Mouse (Mus musculus) lung, embryonic 15.5 days (tissue): ENCODE measurements at regions not wholly inside any gene's neighbourhood (a gene's known extent, or its start where the extent isn't known, plus 50 kb on each side); places are given as distances from the start of the nearest gene placed in this dataset. TPM values are rescaled to one million over a fixed set of nuclear protein-coding genes. Genes with fewer than 3 reads are reported as not detected.

Experiments used
- ATAC-seq: fragments of 200-750 bp; cut with Nextera tagmentation; 2 replicates; pipeline ENCODE4 v1.8.0; 2017; ENCODE audit warnings: moderate number of reproducible peaks, borderline replicate concordance; ENCODE audit not compliant: low FRiP score, low TSS enrichment; ENCODE audit errors: extremely low read depth
- H3K27ac ChIP-seq: fragments of 300-500 bp; sonication (generic); 2 replicates; pipeline ENCODE4 v1.5.1; 2015; ENCODE audit warnings: moderate library complexity, mild to moderate bottlenecking, inconsistent platforms
- H3K27me3 ChIP-seq: fragments of 300-500 bp; sonication (generic); 2 replicates; pipeline ENCODE4 v1.6.1; 2015; ENCODE audit warnings: inconsistent platforms
- H3K36me3 ChIP-seq: fragments of 300-500 bp; sonication (generic); 2 replicates; pipeline ENCODE4 v1.6.1; 2015; ENCODE audit warnings: inconsistent platforms
- H3K4me1 ChIP-seq: fragments of 300-500 bp; sonication (generic); 2 replicates; pipeline ENCODE4 v1.6.1; 2015; ENCODE audit warnings: inconsistent platforms
- H3K4me2 ChIP-seq: fragments of 300-500 bp; sonication (generic); 2 replicates; pipeline ENCODE4 v1.6.1; 2015; ENCODE audit warnings: inconsistent platforms, mild to moderate bottlenecking, moderate library complexity
- H3K4me3 ChIP-seq: fragments of 300-500 bp; sonication (generic); 2 replicates; pipeline ENCODE4 v1.5.1; 2015; ENCODE audit warnings: mild to moderate bottlenecking, inconsistent platforms
- H3K9ac ChIP-seq: fragments of 300-500 bp; sonication (generic); 2 replicates; pipeline ENCODE4 v1.6.1; 2015; ENCODE audit warnings: inconsistent platforms
- H3K9me3 ChIP-seq: fragments of 300-500 bp; sonication (generic); 2 replicates; pipeline ENCODE4 v1.6.1; 2016; ENCODE audit warnings: inconsistent platforms
- WGBS: fragments of 180-500 bp; shearing (Covaris S2); methylation state at CpG from one replicate; pipeline ENCODE4 v1.1.7; 2015; 5-methylcytosine and 5-hydroxymethylcytosine counted together
- microRNA-seq: library from miRNA; unstranded; fragments of <30 nt; microRNA quantifications from one replicate; pipeline ENCODE4, GENCODE M21; 2016

- Histone ChIP-seq H3K4me1 (no peaks in the 10 kb centered on the region), H3K9ac (no peak overlapping the region), H3K4me2 (no peak overlapping the region), H3K27me3 (no peaks in the 10 kb centered on the region), H3K36me3 (no peaks in the 10 kb centered on the region), H3K9me3 (no peaks in the 10 kb centered on the region), H3K27ac (no peak overlapping the region), H3K4me3 (no peak overlapping the region)
- no peak for ATAC-seq
- 1% methylated on average over 2 of the region's 2 CpGs for WGBS
Observed at GRCm38 (mm10) chr7:77812052-77812903, 925.5 kb downstream of the Ntrk3 start.

GRCm38 (mm10) chr7:77786801-77787200 is 951.0 kb downstream of the Ntrk3 start:
- 64% methylated on average over 2 of the region's 2 CpGs for WGBS
- Histone ChIP-seq H3K4me3 (no peak overlapping the region), H3K4me2 (no peak overlapping the region), H3K9me3 (no peaks in the 10 kb centered on the region), H3K27me3 (no peaks in the 10 kb centered on the region), H3K9ac (no peak overlapping the region), H3K36me3 (no peaks in the 10 kb centered on the region), H3K4me1 (no peaks in the 10 kb centered on the region), H3K27ac (no peak overlapping the region)
- no peak for ATAC-seq

GRCm38 (mm10) chr7:77771711-77772449 is 965.9 kb downstream of the Ntrk3 start:
- H3K4me2 ChIP-seq: no peak overlapping the region
- H3K27me3 ChIP-seq: no peaks in the 10 kb centered on the region
- H3K27ac ChIP-seq: no peak overlapping the region
- H3K4me1 ChIP-seq: no peaks in the 10 kb centered on the region
- no peaks in the 10 kb centered on the region for H3K9me3 ChIP-seq
- WGBS: 59% methylated on average over 11 of the region's 11 CpGs
- no peaks in the 10 kb centered on the region for H3K36me3 ChIP-seq
- no peak overlapping the region for H3K9ac ChIP-seq
- no peak overlapping the region for H3K4me3 ChIP-seq
- ATAC-seq: no peak

- no peak overlapping the region for H3K27ac ChIP-seq
- H3K4me2 ChIP-seq: no peak overlapping the region
- no peak for ATAC-seq
- no peak overlapping the region for H3K4me3 ChIP-seq
- no peaks in the 10 kb centered on the region for H3K4me1 ChIP-seq
- 65% methylated on average over 4 of the region's 4 CpGs for WGBS
- no peaks in the 10 kb centered on the region for H3K9me3 ChIP-seq
- H3K27me3 ChIP-seq: no peaks in the 10 kb centered on the region
- H3K9ac ChIP-seq: no peak overlapping the region
- no peaks in the 10 kb centered on the region for H3K36me3 ChIP-seq
Observed at GRCm38 (mm10) chr7:77738996-77739765, 998.6 kb downstream of the Ntrk3 start.

Small RNA genes lying in the stretch of these regions (microRNA-seq; reads per million reads assigned to microRNA genes)
- gene Gm44358: not detected
